10 mouse cellular contexts compared by ENCODE assay signal in genomic region chr5:123043856-123044255, GRCm38 (mm10). TPM values are rescaled to one million over a fixed set of nuclear protein-coding genes. Genes with fewer than 3 reads are reported as not detected.
DNase-seq lines count a peak whose midpoint lies in the region; ATAC-seq and TF ChIP-seq lines count a peak whose summit lies in the region.
"Had no signal": no experiment of that assay in that cellular context is flagged by ENCODE, and none has a peak within 500 bp of the region (broad histone marks: within the 10 kb centered on the region; RNA-seq: fewer than 3 reads in every experiment).

No protein-coding gene starts in this region.

- 27% methylated on average over 7 of the region's 7 CpGs for WGBS in liver, adult 2 months
- 14% methylated on average over 7 of the region's 7 CpGs for WGBS in liver, embryonic 12.5 days (ENCODE audit: insufficient replicate concordance)
- WGBS in embryonic facial prominence, embryonic 11.5 days, result 17% methylated on average over 7 of the region's 7 CpGs

- ATAC-seq in liver, embryonic 12.5 days, result no peak
- ATAC-seq in embryonic facial prominence, embryonic 11.5 days (replicated peaks; ENCODE audit: insufficient number of reproducible peaks, low FRiP score, low TSS enrichment, low read depth), result no peak

- no peaks in the 10 kb centered on the region for H3K79me2 ChIP-seq in liver, adult 2 months (ENCODE audit: control insufficient read depth, insufficient read depth, low read length)

- no peak overlapping the region for H3K4me3 ChIP-seq in liver, adult 2 months (ENCODE audit: insufficient read depth, low read depth, low read length)
- no peak overlapping the region for H3K4me3 ChIP-seq in liver, embryonic 12.5 days
- no peak overlapping the region for H3K4me3 ChIP-seq in embryonic facial prominence, embryonic 11.5 days (ENCODE audit: low read depth, low read length)
- H3K4me3 ChIP-seq: embryonic facial prominence, embryonic 12.5 days had no signal

- no peak overlapping the region for H3K27ac ChIP-seq in liver, adult 2 months (replicated peaks; ENCODE audit: insufficient read depth, low read depth, low read length)
- H3K27ac ChIP-seq in liver, embryonic 12.5 days, result no peak overlapping the region
- H3K27ac ChIP-seq in embryonic facial prominence, embryonic 11.5 days (replicated peaks; ENCODE audit: low read depth, low read length), result no peak overlapping the region
- H3K27ac ChIP-seq: embryonic facial prominence, embryonic 12.5 days had no signal

- TF ChIP-seq CTCF in liver, adult 2 months (IDR thresholded peaks at IDR 0.05; ENCODE audit: low read depth, low read length), result peak; percentile 56; the same call in 1 of the 2 replicates

- TF ChIP-seq POLR2A in liver, adult 2 months (IDR thresholded peaks at IDR 0.05; ENCODE audit: extremely low read depth, insufficient read depth, low read length), result no peak

- peak; percentile 57 for DNase-seq in adrenal gland, postnatal 14 days
- no peak for DNase-seq in adrenal gland, postnatal 36 days
- DNase-seq in liver, adult 2 months (ENCODE audit: extremely low read depth, low read depth, low spot score), result no peak
- DNase-seq in embryonic facial prominence, embryonic 11.5 days (ENCODE audit: low spot score), result peak; percentile 42
- DNase-seq in splenic B cell, adult 2 months (ENCODE audit: low read depth, low spot score), result peak; percentile 71
- no peak for DNase-seq in cerebellum, adult 9-11 months
- DNase-seq in adrenal gland, adult 8-10 months, result no peak

- 0 out of 2 replicates have a peak, but pooled peaks cover under 1% of the 10 kb centered on the region for H3K4me1 ChIP-seq in liver, adult 2 months (ENCODE audit: control insufficient read depth, insufficient read depth, low read length)
- peaks cover 23% of the 10 kb centered on the region for H3K4me1 ChIP-seq in liver, embryonic 12.5 days
- no peaks in the 10 kb centered on the region for H3K4me1 ChIP-seq in embryonic facial prominence, embryonic 11.5 days (ENCODE audit: control insufficient read depth, insufficient read depth, low read length)
- H3K4me1 ChIP-seq: embryonic facial prominence, embryonic 12.5 days had no signal

- no peak overlapping the region for H3K9ac ChIP-seq in liver, adult 2 months (ENCODE audit: low read depth, low read length)
- H3K9ac ChIP-seq in liver, embryonic 12.5 days, result no peak overlapping the region
- H3K9ac ChIP-seq in embryonic facial prominence, embryonic 11.5 days (replicated peaks; ENCODE audit: low read length), result no peak overlapping the region
- H3K9ac ChIP-seq: embryonic facial prominence, embryonic 12.5 days had no signal

- no peaks in the 10 kb centered on the region for H3K27me3 ChIP-seq in liver, adult 2 months (ENCODE audit: control insufficient read depth, insufficient read depth, low read length)
- no peaks in the 10 kb centered on the region for H3K27me3 ChIP-seq in liver, embryonic 12.5 days (replicated peaks)
- no peaks in the 10 kb centered on the region for H3K27me3 ChIP-seq in embryonic facial prominence, embryonic 11.5 days (ENCODE audit: control insufficient read depth, insufficient read depth, low read length)
- no peaks in the 10 kb centered on the region for H3K27me3 ChIP-seq in splenic B cell, adult 2 months (ENCODE audit: control insufficient read depth, insufficient read depth, low read length, poor library complexity, severe bottlenecking)
- H3K27me3 ChIP-seq: embryonic facial prominence, embryonic 12.5 days had no signal

- no peaks in the 10 kb centered on the region for H3K9me3 ChIP-seq in liver, embryonic 12.5 days (replicated peaks)
- no peaks in the 10 kb centered on the region for H3K9me3 ChIP-seq in embryonic facial prominence, embryonic 11.5 days (replicated peaks; ENCODE audit: control insufficient read depth, low read length)
- H3K9me3 ChIP-seq: embryonic facial prominence, embryonic 12.5 days had no signal

- H3K4me2 ChIP-seq in liver, embryonic 12.5 days, result no peak overlapping the region
- no peak overlapping the region for H3K4me2 ChIP-seq in embryonic facial prominence, embryonic 11.5 days (ENCODE audit: low read depth, low read length)
- H3K4me2 ChIP-seq: embryonic facial prominence, embryonic 12.5 days had no signal

- no peaks in the 10 kb centered on the region for H3K36me3 ChIP-seq in liver, adult 2 months (ENCODE audit: control insufficient read depth, insufficient read depth, low read length)
- H3K36me3 ChIP-seq in liver, embryonic 12.5 days, result no peaks in the 10 kb centered on the region
- no peaks in the 10 kb centered on the region for H3K36me3 ChIP-seq in embryonic facial prominence, embryonic 11.5 days (replicated peaks; ENCODE audit: control insufficient read depth, insufficient read depth, low read depth, low read length)
- no peaks in the 10 kb centered on the region for H3K36me3 ChIP-seq in splenic B cell, adult 2 months (ENCODE audit: control insufficient read depth, insufficient read depth, low read length, poor library complexity, severe bottlenecking)
- H3K36me3 ChIP-seq: embryonic facial prominence, embryonic 12.5 days had no signal

RNA-seq across cellular contexts. Expression of gene Morn3, which starts 3.0 kb away (rescaled TPM):
- total RNA-seq in adrenal gland, postnatal 14 days (2021), result not detected in 2 replicates
- not detected for total RNA-seq in adrenal gland, postnatal 36 days (2021)
- total RNA-seq in liver, adult 2 months (2014; rRNA removed), result not detected in 2 replicates
- polyA plus RNA-seq in liver, adult 2 months (2012; rRNA removed), result not detected in 2 replicates
- polyA plus RNA-seq in liver, embryonic 12.5 days (2016; fragmentation: Nextera tagmentation; extraction: Ambion mirVana), result not detected in 2 replicates
- 0.91 TPM in 1 of 2 replicates, not detected in the other for polyA plus RNA-seq in embryonic facial prominence, embryonic 11.5 days (2014; fragmentation: Nextera tagmentation; extraction: Ambion mirVana)
- total RNA-seq in adrenal gland, adult 8-10 months (2022), result not detected
- total RNA-seq: hematopoietic stem cell, adult 5-6 weeks had no signal
- polyA plus RNA-seq: embryonic facial prominence, embryonic 12.5 days had no signal

RNA-seq across cellular contexts. Expression of gene Tmem120b, which starts 24.4 kb away (rescaled TPM):
- 17.7 and 19.2 TPM in 2 replicates for total RNA-seq in adrenal gland, postnatal 14 days (2021)
- total RNA-seq in adrenal gland, postnatal 36 days (2021), result 10 to 100 TPM; 27.0 to 48.7 TPM
- total RNA-seq in liver, adult 2 months (2014; rRNA removed), result 2.7 and 3.4 TPM in 2 replicates
- 2.0 and 3.8 TPM in 2 replicates for polyA plus RNA-seq in liver, adult 2 months (2012; rRNA removed)
- 28.2 and 30.3 TPM in 2 replicates for polyA plus RNA-seq in liver, embryonic 12.5 days (2016; fragmentation: Nextera tagmentation; extraction: Ambion mirVana)
- 7.2 and 7.9 TPM in 2 replicates for polyA plus RNA-seq in embryonic facial prominence, embryonic 11.5 days (2014; fragmentation: Nextera tagmentation; extraction: Ambion mirVana)
- 10 to 100 TPM in 3 of 4 experiments, 1 to 10 TPM in 1; 9.8 to 22.3 (median 14.5) TPM for total RNA-seq in adrenal gland, adult 8-10 months (2022)

RNA-seq across cellular contexts. Expression of gene Orai1, which starts 29.0 kb away (rescaled TPM):
- 11.7 and 13.4 TPM in 2 replicates for total RNA-seq in adrenal gland, postnatal 14 days (2021)
- 10 to 100 TPM in 1 of 2 experiments, 1 to 10 TPM in 1; 9.2 to 12.3 TPM for total RNA-seq in adrenal gland, postnatal 36 days (2021)
- 4.2 and 5.8 TPM in 2 replicates for total RNA-seq in liver, adult 2 months (2014; rRNA removed)
- 39.3 and 43.1 TPM in 2 replicates for polyA plus RNA-seq in liver, adult 2 months (2012; rRNA removed)
- polyA plus RNA-seq in liver, embryonic 12.5 days (2016; fragmentation: Nextera tagmentation; extraction: Ambion mirVana), result 11.6 and 11.9 TPM in 2 replicates
- 9.1 and 9.6 TPM in 2 replicates for polyA plus RNA-seq in embryonic facial prominence, embryonic 11.5 days (2014; fragmentation: Nextera tagmentation; extraction: Ambion mirVana)
- total RNA-seq in adrenal gland, adult 8-10 months (2022), result 10 to 100 TPM; 11.5 to 13.5 (median 12.0) TPM

RNA-seq across cellular contexts. Expression of gene Kdm2b, which starts 54.2 kb away (rescaled TPM):
- total RNA-seq in adrenal gland, postnatal 14 days (2021), result 20.5 and 24.7 TPM in 2 replicates
- total RNA-seq in adrenal gland, postnatal 36 days (2021), result 10 to 100 TPM; 13.4 to 14.7 TPM
- 3.0 and 4.9 TPM in 2 replicates for total RNA-seq in liver, adult 2 months (2014; rRNA removed)
- 5.5 and 7.1 TPM in 2 replicates for polyA plus RNA-seq in liver, adult 2 months (2012; rRNA removed)
- polyA plus RNA-seq in liver, embryonic 12.5 days (2016; fragmentation: Nextera tagmentation; extraction: Ambion mirVana), result 28.9 and 30.6 TPM in 2 replicates
- 54.1 and 59.0 TPM in 2 replicates for polyA plus RNA-seq in embryonic facial prominence, embryonic 11.5 days (2014; fragmentation: Nextera tagmentation; extraction: Ambion mirVana)
- 10 to 100 TPM; 16.9 to 20.0 (median 18.5) TPM for total RNA-seq in adrenal gland, adult 8-10 months (2022)

Comparison
In these comparisons a context has a peak if more than half of its experiments do, and no peak if none do; other contexts are left out.
1. DNase-seq: peak in adrenal gland, postnatal 14 days (single experiment), embryonic facial prominence, embryonic 11.5 days (single experiment) and splenic B cell, adult 2 months (single experiment); none in adrenal gland, postnatal 36 days (0 of 2), liver, adult 2 months (single experiment), cerebellum, adult 9-11 months (single experiment) and adrenal gland, adult 8-10 months (single experiment).